18 mouse cellular contexts compared by ENCODE assay signal in the genomic region with DNA sequence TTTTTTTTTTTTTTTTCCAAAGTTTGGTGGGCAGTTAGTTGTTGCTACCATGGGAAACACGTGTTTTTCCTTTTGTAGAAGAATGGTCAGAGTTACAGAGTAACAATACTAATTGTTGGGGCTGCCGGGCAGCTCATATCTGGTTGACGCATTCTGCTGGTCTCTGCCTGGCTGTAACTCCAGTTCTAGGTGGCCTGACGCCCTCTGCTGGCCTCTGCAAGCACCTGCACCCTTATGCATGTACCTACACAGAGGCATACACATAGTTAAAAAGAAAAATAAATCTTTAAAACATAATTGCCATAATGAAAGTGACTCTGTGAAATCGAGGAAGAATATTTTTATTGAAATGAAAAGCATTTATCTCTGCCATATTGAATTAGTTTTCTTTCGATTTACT. TPM values are rescaled to one million over a fixed set of nuclear protein-coding genes. Genes with fewer than 3 reads are reported as not detected.
DNase-seq lines count a peak whose midpoint lies in the region; ATAC-seq and TF ChIP-seq lines count a peak whose summit lies in the region.
"Had no signal": no experiment of that assay in that cellular context is flagged by ENCODE, and none has a peak within 500 bp of the region (broad histone marks: within the 10 kb centered on the region; RNA-seq: fewer than 3 reads in every experiment).

No protein-coding gene starts in this region.

- no peaks in the 10 kb centered on the region for H3K9me3 ChIP-seq in lung, postnatal 0 days (ENCODE audit: low read length)
- H3K9me3 ChIP-seq: forebrain, embryonic 12.5 days; kidney, embryonic 15.5 days; midbrain, embryonic 13.5 days; stomach, embryonic 15.5 days had no signal

- no peak overlapping the region for H3K27ac ChIP-seq in kidney, adult 2 months (ENCODE audit: insufficient read depth, low read depth, low read length)
- no peak overlapping the region for H3K27ac ChIP-seq in lung, postnatal 0 days (ENCODE audit: low read length)
- H3K27ac ChIP-seq in embryonic fibroblast, embryonic 13.5 days (ENCODE audit: insufficient read depth, low read length): no peak overlapping the region
- H3K27ac ChIP-seq: forebrain, embryonic 12.5 days; kidney, embryonic 15.5 days; midbrain, embryonic 13.5 days; stomach, embryonic 15.5 days had no signal

- no peak for TF ChIP-seq POLR2A in kidney, adult 2 months (IDR thresholded peaks at IDR 0.05; ENCODE audit: low read depth, low read length)
- no peak for TF ChIP-seq POLR2A in embryonic fibroblast, embryonic 13.5 days (IDR thresholded peaks at IDR 0.05; ENCODE audit: low read depth, low read length)

- H3K36me3 ChIP-seq in kidney, adult 2 months (ENCODE audit: control insufficient read depth, insufficient read depth, low read length): no peaks in the 10 kb centered on the region; the same call in 1 of the 2 replicates
- peaks cover 8% of the 10 kb centered on the region; the same call in 1 of the 2 replicates for H3K36me3 ChIP-seq in lung, postnatal 0 days (ENCODE audit: insufficient read depth, low read length)
- H3K36me3 ChIP-seq: forebrain, embryonic 12.5 days; stomach, embryonic 15.5 days had no signal

- H3K4me1 ChIP-seq in kidney, adult 2 months (ENCODE audit: control insufficient read depth, insufficient read depth, low read length): no peaks in the 10 kb centered on the region
- no peaks in the 10 kb centered on the region for H3K4me1 ChIP-seq in lung, postnatal 0 days (ENCODE audit: insufficient read depth, low read depth, low read length)
- H3K4me1 ChIP-seq in embryonic fibroblast, embryonic 13.5 days (ENCODE audit: control insufficient read depth, insufficient read depth, low read length): no peaks in the 10 kb centered on the region
- H3K4me1 ChIP-seq: kidney, embryonic 15.5 days; stomach, embryonic 15.5 days had no signal

- no peak overlapping the region for H3K4me2 ChIP-seq in lung, postnatal 0 days (replicated peaks; ENCODE audit: low read depth, low read length)
- H3K4me2 ChIP-seq: forebrain, embryonic 12.5 days; kidney, embryonic 15.5 days; midbrain, embryonic 13.5 days; stomach, embryonic 15.5 days had no signal

- no peaks in the 10 kb centered on the region for H3K27me3 ChIP-seq in kidney, adult 2 months (replicated peaks; ENCODE audit: control insufficient read depth, insufficient read depth, low read length)
- H3K27me3 ChIP-seq in lung, postnatal 0 days (replicated peaks; ENCODE audit: insufficient read depth, low read length): no peaks in the 10 kb centered on the region
- H3K27me3 ChIP-seq in Patski: peaks cover 6% of the 10 kb centered on the region
- H3K27me3 ChIP-seq: forebrain, embryonic 12.5 days; kidney, embryonic 15.5 days; midbrain, embryonic 13.5 days; stomach, embryonic 15.5 days had no signal

- ATAC-seq in lung, postnatal 0 days: no peak
- no peak for ATAC-seq in Patski
- ATAC-seq: activated CD4-positive, CD25-positive, alpha-beta regulatory T cell, adult 4 months; midbrain, embryonic 13.5 days had no signal

- no peak for TF ChIP-seq EP300 in lung, postnatal 0 days (IDR thresholded peaks at IDR 0.05)

- in situ Hi-C loops in Patski (cut with MboI; ENCODE audit: low pct_unique_long_range_greater_than_20kb): no loop called here

- no peak for DNase-seq in kidney, adult 2 months
- DNase-seq in kidney, adult 8-10 months: no peak
- no peak for DNase-seq in lung, postnatal 0 days (ENCODE audit: low spot score)
- no peak for DNase-seq in lung, postnatal 36 days
- DNase-seq in Patski (ENCODE audit: low read depth, low spot score): no peak
- no peak for DNase-seq in urinary bladder, postnatal 14 days (ENCODE audit: low spot score)
- DNase-seq: adrenal gland, postnatal 14 days; cerebellum, adult 8-10 months; lung, adult 18-20 months; spleen, adult 18-20 months; thymus, postnatal 25 days had no signal

- POLR2A ChIA-PET in Patski (lab: Charles Lee): no interaction called here

- no peak overlapping the region for H3K9ac ChIP-seq in lung, postnatal 0 days (replicated peaks; ENCODE audit: low read depth)
- H3K9ac ChIP-seq: forebrain, embryonic 12.5 days; kidney, embryonic 15.5 days; midbrain, embryonic 13.5 days; stomach, embryonic 15.5 days had no signal

- WGBS in kidney, adult 2 months: 89% methylated on average over 6 of the region's 6 CpGs
- 87% methylated on average over 6 of the region's 6 CpGs for WGBS in lung, postnatal 0 days

- CTCF ChIA-PET in Patski (lab: Charles Lee): interaction anchor here (1.7 to 1.9 kb wide), 2 partner anchors 10 kb away, joined by 6 to 8 read pairs; no protein-coding TSS in a partner anchor

- no peak overlapping the region for H3K4me3 ChIP-seq in kidney, adult 2 months (ENCODE audit: insufficient read depth, low read depth, low read length)
- no peak overlapping the region for H3K4me3 ChIP-seq in lung, postnatal 0 days (ENCODE audit: low read depth, low read length)
- no peak overlapping the region for H3K4me3 ChIP-seq in embryonic fibroblast, embryonic 13.5 days (ENCODE audit: insufficient read depth, low read length)
- H3K4me3 ChIP-seq: forebrain, embryonic 12.5 days; kidney, embryonic 15.5 days; midbrain, embryonic 13.5 days; stomach, embryonic 15.5 days had no signal

- 0 out of 2 replicates have a peak, but pooled peaks have one; percentile 18 for TF ChIP-seq CTCF in kidney, adult 2 months (conservative IDR thresholded peaks at IDR 0.05; ENCODE audit: insufficient read depth, insufficient read length, low read depth, low read length)
- peak; percentile 49 for TF ChIP-seq CTCF in lung, postnatal 0 days (IDR thresholded peaks at IDR 0.05)
- TF ChIP-seq CTCF in Patski (IDR thresholded peaks at IDR 0.05): peak; percentile 54
- TF ChIP-seq CTCF in embryonic fibroblast, embryonic 13.5 days (IDR thresholded peaks at IDR 0.05; ENCODE audit: borderline replicate concordance, insufficient read depth, low read length): peak; percentile 29; the same call in 1 of the 2 replicates

RNA-seq across cellular contexts. Expression of gene Phox2b, which starts 41.3 kb away (rescaled TPM):
- 0.12 and 0.31 TPM in 2 replicates for polyA plus RNA-seq in kidney, adult 2 months (2012; rRNA removed)
- polyA plus RNA-seq in lung, postnatal 0 days (2015; fragmentation: Nextera tagmentation; extraction: Ambion mirVana): 0.05 TPM in 1 of 2 replicates, not detected in the other
- not detected for polyA plus RNA-seq in Patski (2021)
- polyA plus RNA-seq in embryonic fibroblast, embryonic 13.5 days (2011; ENCODE audit: insufficient read length, low read depth, missing spikeins): not detected in 2 replicates
- polyA plus RNA-seq: forebrain, embryonic 12.5 days; gonadal fat pad, adult 2 months had no signal
